Comparison of ENCODE assay signal across 17 mouse cellular contexts in the genomic region with DNA sequence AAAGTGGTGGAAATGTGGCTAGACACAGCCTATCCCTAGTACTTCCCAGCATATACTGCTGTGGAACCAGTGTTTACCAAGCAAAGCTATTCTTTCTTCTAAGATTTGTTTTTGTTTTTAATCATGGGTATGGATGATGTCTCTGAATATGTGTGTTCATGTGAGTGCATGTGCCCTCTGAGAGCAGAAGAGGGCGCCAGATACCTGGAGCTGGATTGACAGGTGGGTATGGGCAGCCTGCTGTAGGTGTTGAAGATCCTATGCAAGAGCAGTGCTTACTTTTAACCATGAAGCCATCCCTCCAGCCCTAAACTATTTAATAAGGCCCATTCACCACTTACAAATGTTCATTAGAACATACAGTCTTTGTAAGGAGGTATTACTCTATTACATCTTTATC.
DNase-seq lines count a peak whose midpoint lies in the region; ATAC-seq and TF ChIP-seq lines count a peak whose summit lies in the region.
"Had no signal": no experiment of that assay in that cellular context is flagged by ENCODE, and none has a peak within 500 bp of the region (broad histone marks: within the 10 kb centered on the region; RNA-seq: fewer than 3 reads in every experiment).

No protein-coding gene starts in this region.

- H3K27me3 ChIP-seq in heart, adult 2 months (ENCODE audit: control insufficient read depth, insufficient read depth, low read length), result no peaks in the 10 kb centered on the region
- no peaks in the 10 kb centered on the region for H3K27me3 ChIP-seq in heart, embryonic 10.5 days (ENCODE audit: insufficient read depth, poor library complexity, severe bottlenecking)
- H3K27me3 ChIP-seq: embryonic facial prominence, embryonic 12.5 days; limb, embryonic 15.5 days had no signal

- H3K27ac ChIP-seq in heart, adult 2 months, result no peak overlapping the region
- no peak overlapping the region for H3K27ac ChIP-seq in heart, embryonic 10.5 days
- H3K27ac ChIP-seq in ES-E14 (ENCODE audit: insufficient read depth, low read depth, low read length, poor library complexity, severe bottlenecking), result no peak overlapping the region
- H3K27ac ChIP-seq: embryonic facial prominence, embryonic 12.5 days; limb, embryonic 15.5 days had no signal

- intact Hi-C loops in heart, adult 2 months (cut with DNase I), result no loop called here

- WGBS in heart, adult 2 months, result 100% methylated on average over 1 of the region's 1 CpGs
- WGBS in heart, embryonic 10.5 days, result 70% methylated on average over 1 of the region's 1 CpGs
- 94% methylated on average over 1 of the region's 1 CpGs for WGBS in lung, adult 2 months

- peaks cover 2% of the 10 kb centered on the region for H3K36me3 ChIP-seq in heart, adult 2 months (ENCODE audit: control insufficient read depth, insufficient read depth, low read length)
- H3K36me3 ChIP-seq in heart, embryonic 10.5 days, result no peaks in the 10 kb centered on the region
- no peaks in the 10 kb centered on the region for H3K36me3 ChIP-seq in ES-E14 (ENCODE audit: control insufficient read depth, insufficient read depth, low read length, poor library complexity, severe bottlenecking)
- H3K36me3 ChIP-seq: embryonic facial prominence, embryonic 12.5 days; limb, embryonic 15.5 days had no signal

- no peak overlapping the region for H3K9ac ChIP-seq in heart, adult 2 months (ENCODE audit: low read depth, low read length)
- H3K9ac ChIP-seq in ES-E14 (ENCODE audit: insufficient read depth, low read depth, low read length, poor library complexity, severe bottlenecking), result no peak overlapping the region
- H3K9ac ChIP-seq: embryonic facial prominence, embryonic 12.5 days; limb, embryonic 15.5 days had no signal

- H3K79me2 ChIP-seq in heart, adult 2 months (replicated peaks; ENCODE audit: control insufficient read depth, insufficient read depth, low read length), result no peaks in the 10 kb centered on the region

- TF ChIP-seq EP300 in heart, adult 2 months (IDR thresholded peaks at IDR 0.05; ENCODE audit: insufficient read depth, low read depth, low read length), result no peak

- peak; percentile 49 for TF ChIP-seq CTCF in heart, adult 2 months (IDR thresholded peaks at IDR 0.05)
- TF ChIP-seq CTCF in lung, adult 2 months (IDR thresholded peaks at IDR 0.05; ENCODE audit: insufficient read depth, low read length), result peak; percentile 33; the same call in 1 of the 2 replicates

- TF ChIP-seq POLR2A in heart, adult 2 months (IDR thresholded peaks at IDR 0.05; ENCODE audit: insufficient read depth, low read depth, low read length), result no peak
- no peak for TF ChIP-seq POLR2A in lung, adult 2 months (IDR thresholded peaks at IDR 0.05; ENCODE audit: borderline replicate concordance, extremely low read depth, low read depth, low read length)

- no peak overlapping the region for H3K4me3 ChIP-seq in heart, adult 2 months
- H3K4me3 ChIP-seq in heart, embryonic 10.5 days, result no peak overlapping the region
- no peak overlapping the region for H3K4me3 ChIP-seq in lung, adult 2 months (replicated peaks; ENCODE audit: extremely low read depth, low read depth, low read length)
- no peak overlapping the region for H3K4me3 ChIP-seq in ES-E14 (ENCODE audit: insufficient read depth in 1 of 2, low read depth in 1 of 2, low read length in 2 of 2, poor library complexity in 1 of 2, severe bottlenecking in 1 of 2)
- H3K4me3 ChIP-seq: embryonic facial prominence, embryonic 12.5 days; limb, embryonic 15.5 days had no signal

- H3K4me1 ChIP-seq in heart, adult 2 months (ENCODE audit: control insufficient read depth, insufficient read depth, low read length), result peaks cover 6% of the 10 kb centered on the region
- H3K4me1 ChIP-seq in heart, embryonic 10.5 days, result peaks cover 46% of the 10 kb centered on the region
- H3K4me1 ChIP-seq in lung, adult 2 months (ENCODE audit: control insufficient read depth, insufficient read depth, low read length), result peaks cover 8% of the 10 kb centered on the region; the same call in 1 of the 2 replicates
- H3K4me1 ChIP-seq in ES-E14 (ENCODE audit: control insufficient read depth in 2 of 2, insufficient read depth in 2 of 2, low read length in 2 of 2, poor library complexity in 1 of 2), result peaks cover 0 to 5% of the 10 kb centered on the region in 2 experiments; a peak in 2 of 4 replicates
- H3K4me1 ChIP-seq: embryonic facial prominence, embryonic 12.5 days had no signal

- peak; percentile 42; the same call in 1 of the 2 replicates for ATAC-seq in granulocyte monocyte progenitor cell, adult 5-6 weeks (replicated peaks; ENCODE audit: poor library complexity, severe bottlenecking)

- DNase-seq in heart, adult 2 months, result no peak
- DNase-seq in heart, embryonic 10.5 days (ENCODE audit: low spot score), result no peak
- DNase-seq in lung, adult 2 months, result no peak
- DNase-seq in lung, postnatal 4 days, result no peak
- peak; percentile 16 for DNase-seq in ES-E14 (ENCODE audit: low read depth, low spot score)
- no peak for DNase-seq in right cerebral cortex, adult 2 months (ENCODE audit: low spot score in 2 of 2)
- DNase-seq in adrenal gland, adult 18-20 months (ENCODE audit: low spot score in 2 of 2), result no peak
- DNase-seq: adrenal gland, adult 8-10 months; B cell, adult 2 months; cerebellum, postnatal 36 days; heart, adult 18-20 months; heart, postnatal 36 days; right cerebral cortex, postnatal 14 days; thymus, adult 2 months had no signal

- in situ Hi-C loops in ES-E14 (cut with MboI; ENCODE audit: low sequenced_read_pairs in 2 of 2, unreplicated experiment in 2 of 2), result no loop called here

- H3K9me3 ChIP-seq in heart, embryonic 10.5 days, result no peaks in the 10 kb centered on the region
- H3K9me3 ChIP-seq in ES-E14 (ENCODE audit: control insufficient read depth, insufficient read depth, low read depth, low read length), result no peaks in the 10 kb centered on the region
- H3K9me3 ChIP-seq: embryonic facial prominence, embryonic 12.5 days; limb, embryonic 15.5 days had no signal

TF ChIP-seq in ES-E14, 5 proteins besides CTCF, POLR2A, EP300 and RAD21:
- no peak for TF ChIP-seq MAFK (IDR thresholded peaks at IDR 0.05; ENCODE audit: insufficient read depth, low read depth, low read length)
- 0 out of 2 replicates have a peak, but pooled peaks have one; percentile 26 for TF ChIP-seq ZC3H11A (IDR thresholded peaks at IDR 0.05; ENCODE audit: borderline replicate concordance, low read depth, low read length)
- TF ChIP-seq CHD2 (IDR thresholded peaks at IDR 0.05; ENCODE audit: low read depth, low read length), result no peak
- TF ChIP-seq ZNF384 (IDR thresholded peaks at IDR 0.05; ENCODE audit: low read depth, low read length), result no peak
TF ChIP-seq in ES-E14: peak in this region for 1.
